18 mouse cellular contexts compared by ENCODE assay signal in the genomic region with DNA sequence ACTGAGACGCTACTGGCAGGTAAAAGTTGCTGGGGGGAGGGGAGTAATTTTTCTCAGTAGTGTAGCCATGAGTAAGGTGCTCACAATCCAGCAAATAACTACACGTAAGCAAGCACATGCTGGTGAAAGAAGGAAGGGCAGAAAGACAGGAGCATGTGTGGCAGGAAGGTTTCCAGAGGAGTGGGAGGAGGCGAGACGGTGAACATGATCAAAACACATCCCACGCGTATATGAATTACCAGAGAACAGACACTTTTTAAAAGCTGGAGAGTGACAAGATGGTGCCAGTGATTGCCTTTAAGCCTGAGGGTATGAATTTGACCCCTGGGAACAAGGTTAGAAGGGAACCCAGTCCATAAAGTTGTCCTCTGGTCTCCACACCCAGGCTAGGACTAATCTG.
"Had no signal": no experiment of that assay in that cellular context is flagged by ENCODE, and none has a peak within 500 bp of the region (broad histone marks: within the 10 kb centered on the region; RNA-seq: fewer than 3 reads in every experiment).

No protein-coding gene starts in this region.

- H3K27ac ChIP-seq: midbrain, embryonic 10.5 days; neural tube, embryonic 13.5 days; neural tube, embryonic 15.5 days had no signal

- ATAC-seq: midbrain, embryonic 16.5 days had no signal

- H3K9ac ChIP-seq: lung, embryonic 14.5 days; neural tube, embryonic 13.5 days; neural tube, embryonic 15.5 days had no signal

- H3K4me1 ChIP-seq: midbrain, embryonic 10.5 days; neural tube, embryonic 13.5 days; neural tube, embryonic 15.5 days had no signal

- DNase-seq: lung, adult 18-20 months; lung, embryonic 14.5 days; lung, postnatal 10 days; lung, postnatal 4 days; midbrain, embryonic 14.5 days; retina, postnatal 1 day; right cerebral cortex, adult 18-20 months; right cerebral cortex, postnatal 25 days; right cerebral cortex, postnatal 4 days; spleen, adult 18-20 months; thymus, adult 18-20 months; thymus, postnatal 14 days; thymus, postnatal 36 days had no signal

- H3K27me3 ChIP-seq: neural tube, embryonic 13.5 days; neural tube, embryonic 15.5 days had no signal

- H3K4me2 ChIP-seq: lung, embryonic 14.5 days; neural tube, embryonic 13.5 days; neural tube, embryonic 15.5 days had no signal

- H3K4me3 ChIP-seq: midbrain, embryonic 10.5 days; myocyte; neural tube, embryonic 13.5 days; neural tube, embryonic 15.5 days had no signal

- H3K9me3 ChIP-seq: midbrain, embryonic 10.5 days; neural tube, embryonic 13.5 days; neural tube, embryonic 15.5 days had no signal
